Mouse (Mus musculus) limb, embryonic 14.5 days (tissue): ENCODE measurements at regions not wholly inside any gene's neighbourhood (a gene's known extent, or its start where the extent isn't known, plus 50 kb on each side); places are given as distances from the start of the nearest gene placed in this dataset.

Experiments used
- ATAC-seq: fragments of 200-750 bp; cut with Nextera tagmentation; 2 replicates; pipeline ENCODE4 v1.8.0; 2017; ENCODE audit warnings: low read depth, moderate number of reproducible peaks, moderate TSS enrichment; ENCODE audit not compliant: low FRiP score
- DNase-seq: peaks from one replicate; pipeline ENCODE4 v3.0.0-alpha.2; 2015; ENCODE audit warnings: low spot score
- H3K27ac ChIP-seq: fragments of 300-500 bp; sonication (generic); replicated peaks from 2 replicates; pipeline ENCODE4 v1.5.1; 2014; ENCODE audit warnings: low read depth, mild to moderate bottlenecking, low read length, moderate library complexity, mixed read lengths
- H3K27me3 ChIP-seq: fragments of 300-500 bp; sonication (generic); 2 replicates; pipeline ENCODE4 v1.6.1; 2014; ENCODE audit warnings: low read length, mixed read lengths; ENCODE audit not compliant: control insufficient read depth, insufficient read depth
- H3K36me3 ChIP-seq: fragments of 300-500 bp; sonication (generic); 2 replicates; pipeline ENCODE4 v1.6.1; 2014; ENCODE audit warnings: mild to moderate bottlenecking, low read length, moderate library complexity, mixed read lengths; ENCODE audit not compliant: control insufficient read depth, insufficient read depth
- H3K4me1 ChIP-seq: fragments of 300-500 bp; sonication (generic); 2 replicates; pipeline ENCODE4 v1.6.1; 2014; ENCODE audit warnings: antibody characterized with exemption, low read length, mixed read lengths; ENCODE audit not compliant: control insufficient read depth, insufficient read depth
- H3K4me2 ChIP-seq: fragments of 300-500 bp; sonication (generic); replicated peaks from 2 replicates; pipeline ENCODE4 v1.6.1; 2014; ENCODE audit warnings: low read depth, mild to moderate bottlenecking, low read length, moderate library complexity; ENCODE audit not compliant: severe bottlenecking
- H3K4me3 ChIP-seq: fragments of 300-500 bp; sonication (generic); replicated peaks from 2 replicates; pipeline ENCODE4 v1.5.1; 2014; ENCODE audit warnings: low read length
- H3K9ac ChIP-seq: fragments of 300-500 bp; sonication (generic); 2 replicates; pipeline ENCODE4 v1.6.1; 2014; ENCODE audit warnings: mild to moderate bottlenecking, low read depth, low read length, moderate library complexity; ENCODE audit not compliant: severe bottlenecking
- H3K9me3 ChIP-seq: fragments of 300-500 bp; sonication (generic); 2 replicates; pipeline ENCODE4 v1.6.1; 2016; ENCODE audit warnings: low read length; ENCODE audit not compliant: control insufficient read depth
- POLR2A ChIP-seq: fragments of 200-500 bp; IDR thresholded peaks from 2 replicates; pipeline ENCODE4 v1.8.0; 2012; ENCODE audit warnings: inconsistent platforms, mild to moderate bottlenecking, moderate library complexity, borderline replicate concordance; ENCODE audit not compliant: insufficient read depth, insufficient read length; ENCODE audit errors: extremely low read depth
- WGBS: fragments of 180-500 bp; shearing (Covaris S2); extraction: QIAGEN DNeasy Blood & Tissue Kit; methylation state at CpG from one replicate; pipeline ENCODE4 v1.1.7; 2014; 5-methylcytosine and 5-hydroxymethylcytosine counted together

GRCm38 (mm10) chr13:117152655-117153054, 55.7 kb upstream of the Emb start:
- no peak for TF ChIP-seq POLR2A
- Histone ChIP-seq H3K9ac (no peak overlapping the region), H3K36me3 (no peaks in the 10 kb centered on the region), H3K9me3 (no peaks in the 10 kb centered on the region), H3K4me2 (no peak overlapping the region), H3K27me3 (no peaks in the 10 kb centered on the region), H3K27ac (no peak overlapping the region), H3K4me1 (no peaks in the 10 kb centered on the region), H3K4me3 (no peak overlapping the region)
- 91% methylated on average over 7 of the region's 7 CpGs for WGBS
- ATAC-seq (no peak), DNase-seq (no peak)

DNA sequence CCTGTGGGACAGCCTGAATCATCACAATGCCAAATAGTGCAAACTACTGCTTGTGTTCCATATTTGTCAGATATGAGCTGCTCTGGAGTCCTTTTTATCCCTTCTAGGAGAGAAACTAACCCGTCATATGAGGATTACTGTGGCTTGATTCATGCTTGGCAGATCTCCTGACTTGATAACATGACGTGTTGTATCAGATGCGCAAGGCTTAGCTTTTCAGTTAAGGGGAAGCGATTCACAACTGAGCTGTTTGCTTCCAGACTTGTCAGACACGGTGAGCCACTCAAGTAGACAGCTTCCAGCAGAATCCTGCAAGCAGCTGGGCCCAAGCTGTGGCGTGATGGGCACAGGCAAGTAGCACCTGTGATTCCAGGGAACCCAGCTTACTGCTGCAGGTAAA, 64.5 kb upstream of the Emb start:
- Histone ChIP-seq H3K4me1 (no peaks in the 10 kb centered on the region), H3K36me3 (no peaks in the 10 kb centered on the region), H3K4me3 (no peak overlapping the region), H3K4me2 (no peak overlapping the region), H3K9me3 (no peaks in the 10 kb centered on the region), H3K9ac (no peak overlapping the region), H3K27ac (no peak overlapping the region), H3K27me3 (no peaks in the 10 kb centered on the region)
- TF ChIP-seq POLR2A = no peak
- ATAC-seq (no peak), DNase-seq (peak; percentile 39)
- WGBS = 79% methylated on average over 6 of the region's 6 CpGs

DNA sequence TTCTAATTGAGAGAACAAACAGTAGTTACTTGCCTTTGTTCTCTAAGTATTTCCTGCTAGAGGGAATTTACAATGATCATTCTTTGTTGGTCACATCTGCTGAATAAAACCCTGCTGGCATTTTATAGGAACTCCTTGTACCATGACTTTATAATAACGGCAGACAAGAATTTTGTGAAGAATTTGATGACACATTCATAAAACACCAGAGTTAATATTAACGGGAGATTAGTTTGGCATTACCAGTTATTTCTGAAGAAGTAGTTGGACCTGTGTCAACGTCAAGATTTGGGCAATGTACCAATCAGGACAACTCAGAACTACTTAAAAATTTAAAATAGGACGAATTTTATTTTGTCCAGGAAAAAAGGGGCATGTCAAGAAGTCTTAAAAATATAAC, 65.1 kb upstream of the Emb start:
- Histone ChIP-seq H3K4me3 (no peak overlapping the region), H3K27ac (no peak overlapping the region), H3K4me2 (no peak overlapping the region), H3K9ac (no peak overlapping the region), H3K9me3 (no peaks in the 10 kb centered on the region), H3K4me1 (no peaks in the 10 kb centered on the region), H3K36me3 (no peaks in the 10 kb centered on the region), H3K27me3 (no peaks in the 10 kb centered on the region)
- DNase-seq = no peak
- ATAC-seq = no peak
- 64% methylated on average over 4 of the region's 4 CpGs for WGBS
- no peak for TF ChIP-seq POLR2A

- Histone ChIP-seq H3K4me1 (no peaks in the 10 kb centered on the region), H3K9ac (no peak overlapping the region), H3K4me2 (no peak overlapping the region), H3K27ac (no peak overlapping the region), H3K27me3 (no peaks in the 10 kb centered on the region), H3K9me3 (no peaks in the 10 kb centered on the region), H3K36me3 (no peaks in the 10 kb centered on the region), H3K4me3 (no peak overlapping the region)
- 86% methylated on average over 3 of the region's 3 CpGs for WGBS
- no peak for TF ChIP-seq POLR2A
- DNase-seq = no peak
- no peak for ATAC-seq
Measured at GRCm38 (mm10) chr13:117134352-117134751, 74.0 kb upstream of the Emb start.

- H3K4me3 ChIP-seq = no peak overlapping the region
- 52% methylated on average over 1 of the region's 1 CpGs for WGBS
- no peak for DNase-seq
- TF ChIP-seq POLR2A = no peak
- H3K27ac ChIP-seq = no peak overlapping the region
- no peak for ATAC-seq
- H3K4me1 ChIP-seq = no peaks in the 10 kb centered on the region
- H3K9ac ChIP-seq = no peak overlapping the region
- no peaks in the 10 kb centered on the region for H3K27me3 ChIP-seq
- no peaks in the 10 kb centered on the region for H3K9me3 ChIP-seq
- no peaks in the 10 kb centered on the region for H3K36me3 ChIP-seq
- no peak overlapping the region for H3K4me2 ChIP-seq
Measured at GRCm38 (mm10) chr13:117132123-117132522, 76.2 kb upstream of the Emb start.
